Mouse (Mus musculus): ENCODE results near the gene Fbxl16. TPM values are rescaled to one million over a fixed set of nuclear protein-coding genes. Genes with fewer than 3 reads are reported as not detected.
A peak's percentile ranks its signal among the peaks of the same experiment; 100 is the strongest.

The Fbxl16 gene
- 50.8 and 50.9 TPM in 2 replicates for polyA plus RNA-seq (2015; fragmentation: Nextera tagmentation; extraction: Ambion mirVana)

GRCm38 (mm10) chr17:25808789-25809605 is at the start of gene Fbxl16:
Gene Fbxl16, plus strand, starts transcription at chr17:25809085.
- Histone ChIP-seq H3K4me2 (peak within 1 kb of the TSS; percentile 97), H3K9ac (peak within 1 kb of the TSS; percentile 98), H3K36me3 (replicated peaks) (no peaks in the 10 kb centered on the region), H3K9me3 (no peaks in the 10 kb centered on the region), H3K27me3 (replicated peaks) (no peaks in the 10 kb centered on the region), H3K27ac (peak within 1 kb of the TSS; percentile 99), H3K4me3 (peak within 1 kb of the TSS; percentile 79), H3K4me1 (peaks cover 48% of the 10 kb centered on the region)
- peak; percentile 86 for ATAC-seq (replicated peaks)
- WGBS: under 1% methylated on average over 86 of the region's 100 CpGs

GRCm38 (mm10) chr17:25760148-25760547 is 48.7 kb upstream of the Fbxl16 start:
- no peaks in the 10 kb centered on the region for H3K4me1 ChIP-seq
- H3K4me3 ChIP-seq: no peak overlapping the region
- WGBS: 77% methylated on average over 8 of the region's 8 CpGs
- ATAC-seq (replicated peaks): no peak
- no peak overlapping the region for H3K9ac ChIP-seq
- H3K36me3 ChIP-seq (replicated peaks): no peaks in the 10 kb centered on the region
- H3K4me2 ChIP-seq: no peak overlapping the region
- no peaks in the 10 kb centered on the region for H3K9me3 ChIP-seq
- H3K27me3 ChIP-seq (replicated peaks): no peaks in the 10 kb centered on the region; the same call in 1 of the 2 replicates
- H3K27ac ChIP-seq: no peak overlapping the region

GRCm38 (mm10) chr17:25761561-25761970 is 47.3 kb upstream of the Fbxl16 start:
- no peak overlapping the region for H3K27ac ChIP-seq

GRCm38 (mm10) chr17:25762591-25762990 is 46.3 kb upstream of the Fbxl16 start:
- ATAC-seq (replicated peaks): no peak
- Histone ChIP-seq H3K27me3 (replicated peaks) (peaks cover 3% of the 10 kb centered on the region; the same call in 1 of the 2 replicates), H3K27ac (no peak overlapping the region), H3K9me3 (no peaks in the 10 kb centered on the region), H3K4me2 (no peak overlapping the region), H3K4me3 (no peak overlapping the region), H3K4me1 (no peaks in the 10 kb centered on the region), H3K9ac (no peak overlapping the region), H3K36me3 (replicated peaks) (no peaks in the 10 kb centered on the region)
- WGBS: 37% methylated on average over 3 of the region's 3 CpGs

More at GRCm38 (mm10) chr17:25761561-25761970, 47.3 kb upstream of the Fbxl16 start:
- no peaks in the 10 kb centered on the region for H3K4me1 ChIP-seq
- H3K4me3 ChIP-seq: no peak overlapping the region
- H3K4me2 ChIP-seq: no peak overlapping the region
- H3K9ac ChIP-seq: no peak overlapping the region
- ATAC-seq (replicated peaks): no peak
- WGBS: 36% methylated on average over 4 of the region's 4 CpGs
- no peaks in the 10 kb centered on the region for H3K9me3 ChIP-seq
- no peaks in the 10 kb centered on the region; the same call in 1 of the 2 replicates for H3K27me3 ChIP-seq (replicated peaks)
- H3K36me3 ChIP-seq (replicated peaks): no peaks in the 10 kb centered on the region

- Histone ChIP-seq H3K27ac (no peak overlapping the region), H3K36me3 (replicated peaks) (no peaks in the 10 kb centered on the region), H3K4me2 (no peak overlapping the region), H3K4me1 (no peaks in the 10 kb centered on the region), H3K4me3 (no peak overlapping the region), H3K27me3 (replicated peaks) (peaks cover 3% of the 10 kb centered on the region; the same call in 1 of the 2 replicates), H3K9me3 (no peaks in the 10 kb centered on the region), H3K9ac (no peak overlapping the region)
- WGBS: 48% methylated on average over 5 of the region's 5 CpGs
- ATAC-seq (replicated peaks): no peak
Measured at GRCm38 (mm10) chr17:25765886-25766285, 43.0 kb upstream of the Fbxl16 start.

GRCm38 (mm10) chr17:25769331-25769730 is 39.6 kb upstream of the Fbxl16 start:
- H3K9me3 ChIP-seq: no peaks in the 10 kb centered on the region
- peaks cover 7% of the 10 kb centered on the region for H3K4me1 ChIP-seq
- no peak overlapping the region for H3K4me3 ChIP-seq
- WGBS: 57% methylated on average over 9 of the region's 9 CpGs
- no peaks in the 10 kb centered on the region for H3K36me3 ChIP-seq (replicated peaks)
- H3K27me3 ChIP-seq (replicated peaks): 0 out of 2 replicates have a peak, but pooled peaks cover 3% of the 10 kb centered on the region
- no peak overlapping the region for H3K27ac ChIP-seq
- no peak overlapping the region for H3K9ac ChIP-seq
- no peak for ATAC-seq (replicated peaks)
- H3K4me2 ChIP-seq: no peak overlapping the region

- Histone ChIP-seq H3K9ac (peak within 1 kb of the TSS; percentile 77), H3K4me2 (peak within 1 kb of the TSS; percentile 64), H3K36me3 (replicated peaks) (no peaks in the 10 kb centered on the region), H3K27me3 (replicated peaks) (no peaks in the 10 kb centered on the region), H3K4me3 (peak within 1 kb of the TSS; percentile 71), H3K9me3 (no peaks in the 10 kb centered on the region), H3K4me1 (peaks cover 12% of the 10 kb centered on the region), H3K27ac (no peak within 1 kb of the TSS)
- WGBS: under 1% methylated on average over 37 of the region's 37 CpGs
- peak; percentile 84 for ATAC-seq (replicated peaks)
Measured at GRCm38 (mm10) chr17:25773549-25774120, 35.2 kb upstream of the Fbxl16 start, which contains the start of gene Narfl. Gene Narfl, plus strand, starts transcription at chr17:25773776.

GRCm38 (mm10) chr17:25775318-25776062 is 33.4 kb upstream of the Fbxl16 start:
- Histone ChIP-seq H3K4me3 (no peak overlapping the region), H3K36me3 (replicated peaks) (no peaks in the 10 kb centered on the region), H3K9ac (no peak overlapping the region), H3K4me2 (no peak overlapping the region), H3K4me1 (peaks cover 12% of the 10 kb centered on the region), H3K27ac (no peak overlapping the region), H3K9me3 (no peaks in the 10 kb centered on the region), H3K27me3 (replicated peaks) (no peaks in the 10 kb centered on the region)
- no peak for ATAC-seq (replicated peaks)
- 81% methylated on average over 10 of the region's 10 CpGs for WGBS

- Histone ChIP-seq H3K9ac (no peak overlapping the region), H3K4me3 (no peak overlapping the region), H3K36me3 (replicated peaks) (peaks cover 11% of the 10 kb centered on the region; the same call in 1 of the 2 replicates), H3K27me3 (replicated peaks) (no peaks in the 10 kb centered on the region), H3K4me2 (no peak overlapping the region), H3K27ac (no peak overlapping the region), H3K4me1 (peaks cover 12% of the 10 kb centered on the region), H3K9me3 (no peaks in the 10 kb centered on the region)
- no peak for ATAC-seq (replicated peaks)
- 92% methylated on average over 5 of the region's 5 CpGs for WGBS
Measured at GRCm38 (mm10) chr17:25777948-25778347, 30.9 kb upstream of the Fbxl16 start.

GRCm38 (mm10) chr17:25781339-25781738 is 27.5 kb upstream of the Fbxl16 start:
- no peak for ATAC-seq (replicated peaks)
- Histone ChIP-seq H3K36me3 (replicated peaks) (peaks cover 14% of the 10 kb centered on the region; the same call in 1 of the 2 replicates), H3K9me3 (no peaks in the 10 kb centered on the region), H3K4me2 (no peak overlapping the region), H3K4me1 (peaks cover 24% of the 10 kb centered on the region), H3K27ac (no peak overlapping the region), H3K9ac (no peak overlapping the region), H3K27me3 (replicated peaks) (no peaks in the 10 kb centered on the region), H3K4me3 (no peak overlapping the region)
- WGBS: 83% methylated on average over 6 of the region's 6 CpGs

GRCm38 (mm10) chr17:25783086-25783485 is 25.8 kb upstream of the Fbxl16 start:
- H3K9ac ChIP-seq: no peak overlapping the region
- ATAC-seq (replicated peaks): no peak
- peaks cover 24% of the 10 kb centered on the region for H3K4me1 ChIP-seq
- H3K4me3 ChIP-seq: no peak overlapping the region
- peaks cover 19% of the 10 kb centered on the region; the same call in 1 of the 2 replicates for H3K36me3 ChIP-seq (replicated peaks)
- no peak overlapping the region for H3K4me2 ChIP-seq
- 78% methylated on average over 7 of the region's 7 CpGs for WGBS
- no peak overlapping the region for H3K27ac ChIP-seq
- no peaks in the 10 kb centered on the region for H3K27me3 ChIP-seq (replicated peaks)
- no peaks in the 10 kb centered on the region for H3K9me3 ChIP-seq
